Mouse (Mus musculus): ENCODE data around the gene Rab28. TPM values are rescaled to one million over a fixed set of nuclear protein-coding genes. Genes with fewer than 3 reads are reported as not detected.

The Rab28 gene
- polyA plus RNA-seq, 1 experiment = 18.3 TPM

GRCm38 (mm10) chr5:41744898-41745780 lies 37.2 kb upstream of the Rab28 start:
- Histone ChIP-seq H3K4me3 (ENCODE audit: low read depth, low read length) (no peak overlapping the region), H3K27me3 (ENCODE audit: control insufficient read depth, insufficient read depth, low read length) (peaks cover 14% of the 10 kb centered on the region), H3K27ac (ENCODE audit: insufficient read depth, low read depth, low read length) (no peak overlapping the region), H3K36me3 (ENCODE audit: control insufficient read depth, insufficient read depth, low read length) (no peaks in the 10 kb centered on the region), H3K4me1 (ENCODE audit: control insufficient read depth, insufficient read depth, insufficient read length, low read length) (no peaks in the 10 kb centered on the region)
- 14% methylated on average over 12 of the region's 15 CpGs for WGBS
- TF ChIP-seq CTCF (IDR thresholded peaks at IDR 0.05; ENCODE audit: extremely low read depth, insufficient read length, insufficient replicate concordance, low read depth, low read length) = no peak
- no peak for TF ChIP-seq POLR2A (IDR thresholded peaks at IDR 0.05; ENCODE audit: low read depth, low read length)

- WGBS = 20% methylated on average over 7 of the region's 7 CpGs
Measured at GRCm38 (mm10) chr5:41744234-41744633, 36.3 kb upstream of the Rab28 start.

GRCm38 (mm10) chr5:41738817-41739216 lies 30.9 kb upstream of the Rab28 start:
- TF ChIP-seq POLR2A (IDR thresholded peaks at IDR 0.05; ENCODE audit: low read depth, low read length) (no peak), CTCF (IDR thresholded peaks at IDR 0.05; ENCODE audit: extremely low read depth, insufficient read length, insufficient replicate concordance, low read depth, low read length) (no peak)
- H3K27ac ChIP-seq (ENCODE audit: insufficient read depth, low read depth, low read length) = no peak overlapping the region
- no peaks in the 10 kb centered on the region; the same call in 1 of the 2 replicates for H3K27me3 ChIP-seq (ENCODE audit: control insufficient read depth, insufficient read depth, low read length)
- H3K4me1 ChIP-seq (ENCODE audit: control insufficient read depth, insufficient read depth, insufficient read length, low read length) = no peaks in the 10 kb centered on the region
- no peak overlapping the region for H3K4me3 ChIP-seq (ENCODE audit: low read depth, low read length)
- no peaks in the 10 kb centered on the region for H3K36me3 ChIP-seq (ENCODE audit: control insufficient read depth, insufficient read depth, low read length)
- WGBS = 38% methylated on average over 6 of the region's 6 CpGs

More at GRCm38 (mm10) chr5:41744234-41744633, 36.3 kb upstream of the Rab28 start:
- Histone ChIP-seq H3K4me1 (ENCODE audit: control insufficient read depth, insufficient read depth, insufficient read length, low read length) (no peaks in the 10 kb centered on the region), H3K4me3 (ENCODE audit: low read depth, low read length) (no peak overlapping the region), H3K27ac (ENCODE audit: insufficient read depth, low read depth, low read length) (no peak overlapping the region), H3K36me3 (ENCODE audit: control insufficient read depth, insufficient read depth, low read length) (no peaks in the 10 kb centered on the region), H3K27me3 (ENCODE audit: control insufficient read depth, insufficient read depth, low read length) (peaks cover 14% of the 10 kb centered on the region)
- TF ChIP-seq POLR2A (IDR thresholded peaks at IDR 0.05; ENCODE audit: low read depth, low read length) = no peak
- no peak for TF ChIP-seq CTCF (IDR thresholded peaks at IDR 0.05; ENCODE audit: extremely low read depth, insufficient read length, insufficient replicate concordance, low read depth, low read length)

GRCm38 (mm10) chr5:41737039-41737438 lies 29.1 kb upstream of the Rab28 start:
- Histone ChIP-seq H3K27ac (ENCODE audit: insufficient read depth, low read depth, low read length) (no peak overlapping the region), H3K27me3 (ENCODE audit: control insufficient read depth, insufficient read depth, low read length) (no peaks in the 10 kb centered on the region; the same call in 1 of the 2 replicates), H3K4me1 (ENCODE audit: control insufficient read depth, insufficient read depth, insufficient read length, low read length) (no peaks in the 10 kb centered on the region), H3K36me3 (ENCODE audit: control insufficient read depth, insufficient read depth, low read length) (no peaks in the 10 kb centered on the region), H3K4me3 (ENCODE audit: low read depth, low read length) (no peak overlapping the region)
- WGBS = 55% methylated on average over 5 of the region's 5 CpGs
- TF ChIP-seq POLR2A (IDR thresholded peaks at IDR 0.05; ENCODE audit: low read depth, low read length) (no peak), CTCF (IDR thresholded peaks at IDR 0.05; ENCODE audit: extremely low read depth, insufficient read length, insufficient replicate concordance, low read depth, low read length) (no peak)

GRCm38 (mm10) chr5:41727017-41727416 lies 19.1 kb upstream of the Rab28 start:
- H3K4me1 ChIP-seq (ENCODE audit: control insufficient read depth, insufficient read depth, insufficient read length, low read length) = no peaks in the 10 kb centered on the region
- H3K27ac ChIP-seq (ENCODE audit: insufficient read depth, low read depth, low read length) = no peak overlapping the region
- 52% methylated on average over 1 of the region's 1 CpGs for WGBS
- H3K27me3 ChIP-seq (ENCODE audit: control insufficient read depth, insufficient read depth, low read length) = peaks cover 2% of the 10 kb centered on the region; the same call in 1 of the 2 replicates
- H3K4me3 ChIP-seq (ENCODE audit: low read depth, low read length) = no peak overlapping the region
- no peaks in the 10 kb centered on the region for H3K36me3 ChIP-seq (ENCODE audit: control insufficient read depth, insufficient read depth, low read length)
- TF ChIP-seq CTCF (IDR thresholded peaks at IDR 0.05; ENCODE audit: extremely low read depth, insufficient read length, insufficient replicate concordance, low read depth, low read length) = no peak
- no peak for TF ChIP-seq POLR2A (IDR thresholded peaks at IDR 0.05; ENCODE audit: low read depth, low read length)

- WGBS = 84% methylated on average over 6 of the region's 6 CpGs
- H3K36me3 ChIP-seq (ENCODE audit: control insufficient read depth, insufficient read depth, low read length) = no peaks in the 10 kb centered on the region
- peaks cover 2% of the 10 kb centered on the region; the same call in 1 of the 2 replicates for H3K27me3 ChIP-seq (ENCODE audit: control insufficient read depth, insufficient read depth, low read length)
- no peak overlapping the region for H3K4me3 ChIP-seq (ENCODE audit: low read depth, low read length)
- no peak overlapping the region for H3K27ac ChIP-seq (ENCODE audit: insufficient read depth, low read depth, low read length)
- TF ChIP-seq CTCF (IDR thresholded peaks at IDR 0.05; ENCODE audit: extremely low read depth, insufficient read length, insufficient replicate concordance, low read depth, low read length) (no peak), POLR2A (IDR thresholded peaks at IDR 0.05; ENCODE audit: low read depth, low read length) (no peak)
- no peaks in the 10 kb centered on the region for H3K4me1 ChIP-seq (ENCODE audit: control insufficient read depth, insufficient read depth, insufficient read length, low read length)
Measured at GRCm38 (mm10) chr5:41725573-41725972, 17.6 kb upstream of the Rab28 start.

All from small intestine, adult 2 months (tissue).